In genomic region chr10:5790657-5791056, GRCm38 (mm10) we compare ENCODE assay signal across 9 mouse cellular contexts. TPM values are rescaled to one million over a fixed set of nuclear protein-coding genes. Genes with fewer than 3 reads are reported as not detected.
DNase-seq lines count a peak whose midpoint lies in the region; ATAC-seq and TF ChIP-seq lines count a peak whose summit lies in the region.
"Had no signal": no experiment of that assay in that cellular context is flagged by ENCODE, and none has a peak within 500 bp of the region (broad histone marks: within the 10 kb centered on the region; RNA-seq: fewer than 3 reads in every experiment).

No protein-coding gene starts in this region.

- H3K4me1 ChIP-seq in kidney, embryonic 16.5 days (ENCODE audit: insufficient read depth, low read length), result no peaks in the 10 kb centered on the region
- H3K4me1 ChIP-seq in ES-E14 (ENCODE audit: control insufficient read depth in 2 of 2, insufficient read depth in 2 of 2, low read length in 2 of 2, poor library complexity in 1 of 2), result no peaks in the 10 kb centered on the region
- H3K4me1 ChIP-seq in bone marrow, adult 2 months (ENCODE audit: control insufficient read depth, insufficient read depth, low read length), result no peaks in the 10 kb centered on the region
- H3K4me1 ChIP-seq in neural tube, embryonic 11.5 days (ENCODE audit: control insufficient read depth, insufficient read depth, low read length), result no peaks in the 10 kb centered on the region
- H3K4me1 ChIP-seq: limb, embryonic 13.5 days had no signal

- H3K27ac ChIP-seq in kidney, embryonic 16.5 days (ENCODE audit: low read length), result no peak overlapping the region
- H3K27ac ChIP-seq in ES-E14 (ENCODE audit: insufficient read depth, low read depth, low read length, poor library complexity, severe bottlenecking), result no peak overlapping the region
- H3K27ac ChIP-seq in bone marrow, adult 2 months (ENCODE audit: control insufficient read depth, insufficient read depth, low read depth, low read length, poor library complexity), result no peak overlapping the region
- no peak overlapping the region for H3K27ac ChIP-seq in neural tube, embryonic 11.5 days (ENCODE audit: low read depth, low read length)
- H3K27ac ChIP-seq: limb, embryonic 13.5 days had no signal

- peak; percentile 33; the same call in 1 of the 2 replicates for TF ChIP-seq CTCF in bone marrow, adult 2 months (IDR thresholded peaks at IDR 0.05; ENCODE audit: control insufficient read depth, insufficient read depth, low read length)

- H3K9ac ChIP-seq in kidney, embryonic 16.5 days (replicated peaks; ENCODE audit: low read length), result no peak overlapping the region
- no peak overlapping the region for H3K9ac ChIP-seq in ES-E14 (ENCODE audit: insufficient read depth, low read depth, low read length, poor library complexity, severe bottlenecking)
- no peak overlapping the region for H3K9ac ChIP-seq in neural tube, embryonic 11.5 days (ENCODE audit: low read length)
- H3K9ac ChIP-seq: limb, embryonic 13.5 days had no signal

- no peaks in the 10 kb centered on the region for H3K27me3 ChIP-seq in kidney, embryonic 16.5 days (ENCODE audit: insufficient read depth, low read length)
- no peaks in the 10 kb centered on the region for H3K27me3 ChIP-seq in neural tube, embryonic 11.5 days (ENCODE audit: control insufficient read depth, insufficient read depth, low read length)
- H3K27me3 ChIP-seq: limb, embryonic 13.5 days had no signal

- no peak overlapping the region for H3K4me3 ChIP-seq in kidney, embryonic 16.5 days (ENCODE audit: low read length)
- H3K4me3 ChIP-seq in ES-E14 (ENCODE audit: insufficient read depth in 1 of 2, low read depth in 1 of 2, low read length in 2 of 2, poor library complexity in 1 of 2, severe bottlenecking in 1 of 2), result no peak overlapping the region
- H3K4me3 ChIP-seq in bone marrow, adult 2 months (replicated peaks; ENCODE audit: control insufficient read depth, low read depth, low read length), result no peak overlapping the region
- H3K4me3 ChIP-seq in neural tube, embryonic 11.5 days (ENCODE audit: low read depth, low read length), result no peak overlapping the region
- H3K4me3 ChIP-seq: limb, embryonic 13.5 days had no signal

- intact Hi-C loops in left cerebral cortex, postnatal 14 days (cut with DNase I), result loop anchor here (2.0 kb wide), 1 partner anchor 190 kb away; no protein-coding TSS in a partner anchor

- WGBS in kidney, embryonic 16.5 days, result 23% methylated on average over 12 of the region's 12 CpGs
- WGBS in bone marrow, adult 2 months, result 17% methylated on average over 12 of the region's 12 CpGs
- 26% methylated on average over 12 of the region's 12 CpGs for WGBS in neural tube, embryonic 11.5 days

- H3K9me3 ChIP-seq in kidney, embryonic 16.5 days (ENCODE audit: low read length), result no peaks in the 10 kb centered on the region
- no peaks in the 10 kb centered on the region for H3K9me3 ChIP-seq in ES-E14 (ENCODE audit: control insufficient read depth, insufficient read depth, low read depth, low read length)
- H3K9me3 ChIP-seq in neural tube, embryonic 11.5 days (ENCODE audit: control insufficient read depth, low read length), result no peaks in the 10 kb centered on the region
- H3K9me3 ChIP-seq: limb, embryonic 13.5 days had no signal

- in situ Hi-C loops in ES-E14 (cut with MboI; ENCODE audit: low sequenced_read_pairs in 2 of 2, unreplicated experiment in 2 of 2), result loop anchor here in 1 of 2 experiments (10.0 to 25.0 kb wide), 2 partner anchors 196 to 303 kb away; partner anchors contain the start of gene Myct1

- no peak for TF ChIP-seq POLR2A in bone marrow, adult 2 months (IDR thresholded peaks at IDR 0.05; ENCODE audit: borderline replicate concordance, control insufficient read depth, low read depth, low read length)

- no peaks in the 10 kb centered on the region for H3K36me3 ChIP-seq in kidney, embryonic 16.5 days (ENCODE audit: insufficient read depth, low read length)
- no peaks in the 10 kb centered on the region for H3K36me3 ChIP-seq in ES-E14 (ENCODE audit: control insufficient read depth, insufficient read depth, low read length, poor library complexity, severe bottlenecking)
- H3K36me3 ChIP-seq in neural tube, embryonic 11.5 days (ENCODE audit: control insufficient read depth, insufficient read depth, low read length), result no peaks in the 10 kb centered on the region
- H3K36me3 ChIP-seq: limb, embryonic 13.5 days had no signal

- no peak overlapping the region for H3K4me2 ChIP-seq in kidney, embryonic 16.5 days (replicated peaks; ENCODE audit: low read depth, low read length)
- no peak overlapping the region for H3K4me2 ChIP-seq in neural tube, embryonic 11.5 days (ENCODE audit: low read depth)
- H3K4me2 ChIP-seq: limb, embryonic 13.5 days had no signal

- DNase-seq in kidney, adult 18-20 months, result peak; percentile 45
- DNase-seq in ES-E14 (ENCODE audit: low read depth, low spot score), result no peak
- DNase-seq in frontal cortex, postnatal 25 days (ENCODE audit: low spot score in 2 of 2), result peak; percentile 22 to 44
- DNase-seq in left cerebral cortex, postnatal 14 days (ENCODE audit: low spot score in 2 of 2), result peak; percentile 39 to 79
- DNase-seq in neural tube, embryonic 11.5 days (ENCODE audit: low spot score), result peak; percentile 59
- no peak for DNase-seq in T-cell, adult 2 months (ENCODE audit: low spot score)

- ATAC-seq in kidney, embryonic 16.5 days (ENCODE audit: low FRiP score, low TSS enrichment), result no peak
- no peak for ATAC-seq in neural tube, embryonic 11.5 days (ENCODE audit: insufficient read depth, low FRiP score, low TSS enrichment)

TF ChIP-seq in ES-E14, 5 proteins besides CTCF, POLR2A, EP300 and RAD21:
- TF ChIP-seq MAFK (IDR thresholded peaks at IDR 0.05; ENCODE audit: insufficient read depth, low read depth, low read length), result no peak
- TF ChIP-seq ZC3H11A (IDR thresholded peaks at IDR 0.05; ENCODE audit: borderline replicate concordance, low read depth, low read length), result peak; percentile 44; the same call in 1 of the 2 replicates

RNA-seq across cellular contexts. Expression of gene Fbxo5, which starts 14.7 kb away (rescaled TPM):
- polyA plus RNA-seq in kidney, embryonic 16.5 days (2015; fragmentation: Nextera tagmentation; extraction: Ambion mirVana), result 73.7 and 79.4 TPM in 2 replicates
- 60.7 and 62.8 TPM in 2 replicates for total RNA-seq in ES-E14 (2012; rRNA removed)
- polyA plus RNA-seq in bone marrow, adult 2 months (2011; ENCODE audit: insufficient read depth, insufficient read length, low replicate concordance, missing spikeins), result 48.1 and 54.1 TPM in 2 replicates
- total RNA-seq in left cerebral cortex, postnatal 14 days (2021), result 1 to 10 TPM; 1.0 to 1.5 TPM
- polyA plus RNA-seq in neural tube, embryonic 11.5 days (2014; fragmentation: Nextera tagmentation; extraction: Ambion mirVana), result 75.1 and 86.3 TPM in 2 replicates

RNA-seq across cellular contexts. Expression of gene Mtrf1l, which starts 33.1 kb away (rescaled TPM):
- 13.5 and 14.2 TPM in 2 replicates for polyA plus RNA-seq in kidney, embryonic 16.5 days (2015; fragmentation: Nextera tagmentation; extraction: Ambion mirVana)
- 6.8 and 7.0 TPM in 2 replicates for total RNA-seq in ES-E14 (2012; rRNA removed)
- polyA plus RNA-seq in bone marrow, adult 2 months (2011; ENCODE audit: insufficient read depth, insufficient read length, low replicate concordance, missing spikeins), result 12.1 and 27.6 TPM in 2 replicates
- 10 to 100 TPM; 10.2 to 12.4 TPM for total RNA-seq in left cerebral cortex, postnatal 14 days (2021)
- 11.7 and 12.3 TPM in 2 replicates for polyA plus RNA-seq in neural tube, embryonic 11.5 days (2014; fragmentation: Nextera tagmentation; extraction: Ambion mirVana)

Comparison
In these comparisons a context has a peak if more than half of its experiments do, and no peak if none do; other contexts are left out.
1. DNase-seq: peak in kidney, adult 18-20 months (single experiment), frontal cortex, postnatal 25 days (2 of 2), left cerebral cortex, postnatal 14 days (2 of 2) and neural tube, embryonic 11.5 days (single experiment); none in ES-E14 (single experiment) and T-cell, adult 2 months (single experiment).